Mouse (Mus musculus) adrenal gland, postnatal 10 days (tissue): ENCODE data around the gene Tspan9. TPM values are rescaled to one million over a fixed set of nuclear protein-coding genes. Genes with fewer than 3 reads are reported as not detected.
A peak's percentile ranks its signal among the peaks of the same experiment; 100 is the strongest.

ENCODE experiments used
- DNase-seq: peaks from one replicate; pipeline ENCODE4 v3.0.0; 2021; ENCODE audit warnings: mixed read lengths
- long read RNA-seq, 2 experiments: library from polyadenylated mRNA; stranded (forward); transcript quantifications; one replicate each; pipeline ENCODE4 v2.0.0; 2021
- total RNA-seq, 2 experiments: library from RNA; stranded (reverse); gene quantifications; 2 replicates each; pipeline ENCODE4 v1.2.3; 2021

Gene Tspan9
- 10 to 100 TPM; 55.8 to 66.3 TPM for total RNA-seq
- long read RNA-seq, experiment 1, transcript Tspan9-201 (9 exons, 1,405 nt) = major isoform, 16 of 41 reads
- long read RNA-seq, experiment 1, partial matches to known transcripts = 2 of 41 reads
- long read RNA-seq, experiment 1, other reads (novel, unspliced or antisense) = 23 of 41 reads
- long read RNA-seq, experiment 2, partial matches to known transcripts = 2 of 44 reads
- long read RNA-seq, experiment 2, other reads (novel, unspliced or antisense) = 39 of 44 reads

DNA sequence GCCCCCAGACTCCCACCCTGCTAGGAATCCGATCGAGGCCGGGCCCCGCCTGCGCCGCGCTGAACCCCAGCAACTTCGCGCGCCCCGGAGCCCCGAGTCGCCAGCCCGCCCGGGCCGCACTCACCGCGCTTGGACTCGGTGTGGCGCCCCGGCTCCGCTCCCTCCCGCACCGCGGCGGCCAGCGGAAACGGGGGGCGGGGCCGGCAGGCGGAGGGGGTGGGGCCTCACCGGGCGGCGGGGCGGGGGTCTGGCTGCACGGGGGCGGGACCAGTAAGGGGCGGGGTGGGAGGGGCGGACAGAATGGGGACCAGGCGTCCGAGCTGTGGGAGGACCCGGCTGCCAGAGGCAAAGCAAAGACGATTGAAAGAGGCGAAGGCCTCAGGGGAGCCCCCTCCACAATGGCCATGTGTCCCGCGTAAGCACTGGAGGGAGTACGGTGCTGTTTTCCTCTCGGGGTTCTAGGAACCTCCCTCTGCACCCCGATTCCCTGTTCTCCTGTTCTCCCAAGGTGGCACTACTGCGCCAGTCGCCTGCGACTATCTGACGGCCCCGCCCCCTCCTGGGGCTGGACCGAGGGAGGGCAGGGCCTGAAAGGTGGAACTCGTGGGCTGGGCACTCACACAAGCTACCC is at the start of gene Tspan9:
TSS of gene Tspan9 (minus strand) at position 205 of the 631 bp plus-strand sequence.
- peak; percentile 90 for DNase-seq

DNA sequence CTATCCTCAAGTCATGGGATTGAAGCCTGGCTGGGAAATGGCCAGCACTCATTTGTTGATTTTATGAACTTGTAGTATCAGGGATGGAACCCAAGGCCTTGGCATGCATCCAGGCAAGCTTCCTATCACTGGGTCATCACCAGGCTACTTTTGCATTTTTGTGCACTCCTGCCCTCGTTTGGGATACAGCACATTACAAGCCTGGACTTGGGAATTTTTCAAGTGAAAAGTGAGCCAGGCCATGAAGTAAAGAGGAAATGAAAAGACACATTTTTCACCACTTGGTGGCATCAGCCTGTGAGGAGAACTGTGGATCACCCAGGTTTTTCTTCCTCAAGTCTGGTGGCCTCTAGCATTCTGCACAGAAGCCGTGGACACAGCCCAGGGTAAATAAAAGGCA is 40.1 kb upstream of the Tspan9 start:
- peak; percentile 22 for DNase-seq

DNA sequence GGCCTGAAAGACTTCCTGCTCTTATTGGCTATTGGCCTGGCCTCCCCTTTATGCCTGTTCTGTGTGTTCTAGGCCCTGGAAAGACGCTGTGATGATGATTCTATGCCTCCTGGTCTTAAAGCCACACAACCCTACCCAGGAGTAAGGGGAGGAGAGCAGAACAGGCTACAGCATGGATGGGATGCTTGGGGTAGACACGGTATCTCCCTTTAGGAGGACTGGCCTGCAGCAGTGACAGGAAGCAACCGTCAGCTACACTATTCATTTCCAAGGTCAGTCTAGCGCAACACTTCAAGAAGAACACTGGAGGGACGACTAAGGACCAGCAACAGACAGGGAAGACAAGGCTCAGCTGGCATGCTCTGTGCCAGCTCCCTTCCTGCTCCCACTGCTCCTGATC is 37.8 kb upstream of the Tspan9 start:
- no peak for DNase-seq

DNA sequence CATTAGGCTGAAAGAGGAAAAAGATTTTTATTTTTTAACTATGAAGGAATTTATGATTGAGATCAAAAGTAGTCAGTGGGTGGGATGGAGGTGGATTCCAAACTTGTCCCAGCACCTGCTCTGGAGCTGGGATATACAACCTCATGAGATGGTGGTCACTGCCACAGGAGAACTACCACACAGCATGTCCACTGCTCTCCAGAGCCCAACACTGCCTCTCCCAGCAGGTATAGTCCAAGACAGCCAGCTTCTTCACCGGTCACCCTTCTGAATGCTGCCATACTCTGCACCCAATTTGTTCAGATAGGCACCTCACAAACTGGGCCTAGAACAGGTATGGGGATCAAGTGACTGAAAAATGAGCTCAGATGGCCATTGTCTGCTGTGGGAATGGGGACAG is 36.3 kb upstream of the Tspan9 start:
- DNase-seq = no peak

DNA sequence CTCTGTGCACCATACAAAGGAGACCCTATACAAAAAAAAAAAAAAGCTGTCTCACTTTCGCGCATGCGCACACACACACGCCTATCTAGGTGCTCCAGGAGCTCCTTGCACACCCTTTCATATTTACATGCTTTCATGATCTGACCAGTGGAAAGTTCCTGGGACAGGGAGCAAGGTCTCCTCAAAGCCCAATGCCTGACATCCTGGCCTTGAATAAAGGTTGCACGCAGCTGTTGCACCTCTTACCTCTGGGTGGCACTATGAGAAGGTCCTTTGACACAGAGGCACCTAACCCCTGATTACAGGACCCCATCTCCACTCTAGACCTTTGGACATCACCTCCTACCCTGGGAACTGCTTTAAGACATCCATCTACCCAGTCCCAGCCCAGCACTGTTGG is 35.9 kb upstream of the Tspan9 start:
- DNase-seq = no peak

DNA sequence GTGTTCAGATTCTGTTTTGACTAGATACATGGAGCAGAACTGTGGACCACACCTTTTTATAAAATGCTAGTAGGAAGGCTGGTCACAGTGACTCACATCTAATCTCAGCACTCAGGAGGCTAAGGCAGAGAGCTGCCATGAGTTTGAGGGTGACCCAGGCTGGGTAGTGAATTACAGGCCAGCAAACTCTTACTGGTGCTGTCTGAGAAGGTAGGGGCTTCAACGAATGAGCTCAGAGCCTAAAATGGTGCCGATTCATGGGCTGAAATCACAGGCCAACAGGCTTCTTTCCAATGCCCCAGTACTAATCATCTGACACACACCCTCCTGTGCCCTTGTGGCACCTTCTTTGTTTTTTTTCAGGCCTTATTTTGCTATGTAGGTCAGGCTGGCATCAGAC is 35.3 kb upstream of the Tspan9 start:
- DNase-seq = no peak

DNA sequence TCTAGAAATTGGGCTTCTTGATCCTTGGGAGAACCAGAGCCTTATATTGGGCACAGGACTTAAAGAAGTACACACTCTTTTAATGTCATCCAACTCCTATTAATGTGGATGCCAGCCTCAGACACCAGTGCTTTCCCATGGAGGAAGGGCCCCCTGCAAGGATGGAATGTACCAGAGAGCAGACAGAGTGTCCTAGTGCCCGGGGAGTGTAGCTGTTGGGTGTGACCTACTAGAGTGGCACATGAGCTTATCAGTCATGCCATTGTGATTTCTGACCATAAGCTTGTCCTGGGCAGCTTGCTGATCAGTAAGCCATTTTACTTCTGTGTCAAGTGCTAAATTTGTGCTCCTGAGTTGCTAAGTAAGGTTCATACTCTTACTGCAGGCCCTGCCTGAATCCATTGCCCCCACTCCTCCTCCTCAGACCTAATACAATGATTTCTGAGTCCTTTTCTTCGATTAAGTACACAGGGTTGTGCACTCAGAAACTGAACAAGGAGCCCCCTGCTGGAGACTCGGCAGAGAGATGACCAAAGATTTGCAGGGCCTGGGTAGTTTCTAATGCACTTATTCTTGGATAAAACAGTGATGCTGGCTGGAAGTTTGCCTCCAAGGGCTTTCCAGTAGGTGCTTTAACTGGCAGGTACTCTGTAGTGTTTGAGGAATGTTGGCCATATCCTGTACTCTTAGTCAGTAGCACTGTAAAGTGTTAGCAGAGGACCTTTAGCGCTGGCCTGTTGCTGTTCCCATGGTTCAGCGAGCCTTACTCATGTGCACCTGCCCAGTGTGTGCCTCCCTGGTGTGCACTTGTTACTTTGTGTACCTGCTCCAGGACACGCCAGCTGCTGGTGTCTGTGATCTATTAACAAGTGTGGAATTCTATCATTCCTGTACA is 25.6 kb upstream of the Tspan9 start:
- DNase-seq = peak; percentile 29

DNA sequence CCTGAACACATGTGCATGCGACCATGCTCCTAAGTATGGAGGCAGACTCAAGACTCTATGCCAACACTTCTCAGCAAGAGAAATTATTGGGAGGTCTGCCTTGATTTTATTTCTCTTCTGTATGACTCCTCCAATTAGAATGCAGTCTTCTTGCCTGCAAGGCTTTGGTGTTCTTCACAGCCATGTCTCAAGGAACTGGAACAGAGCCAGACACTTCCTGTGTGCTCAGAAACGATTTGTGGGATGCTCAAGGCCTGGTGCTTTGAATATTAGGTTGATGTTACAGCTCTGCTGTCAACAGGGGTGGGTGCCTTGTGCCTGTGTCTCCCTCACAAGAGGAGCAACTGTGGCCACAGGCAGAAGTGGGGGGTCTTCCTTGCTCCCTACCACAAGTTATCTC is 22.2 kb upstream of the Tspan9 start:
- DNase-seq = no peak

DNA sequence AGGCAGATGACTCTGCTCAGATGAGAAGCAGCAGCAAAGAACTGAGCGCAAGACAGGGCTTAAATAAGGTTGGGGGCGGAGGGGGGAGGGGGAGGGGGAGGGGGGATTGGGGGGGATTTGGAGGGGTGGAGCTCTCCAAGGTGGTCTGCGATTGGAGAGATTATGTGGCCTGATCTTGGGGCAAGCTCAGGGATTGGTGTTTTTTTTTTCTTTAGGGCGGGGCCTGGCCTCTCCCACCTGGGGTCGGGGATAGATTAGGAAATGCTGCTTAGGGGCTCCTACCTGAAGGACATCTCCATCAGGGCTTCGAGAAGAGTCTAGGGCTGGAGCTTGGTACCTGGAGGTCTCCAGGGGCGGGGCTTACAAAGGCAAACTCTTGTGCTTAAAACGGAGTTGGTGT is 21.2 kb upstream of the Tspan9 start:
- no peak for DNase-seq

DNA sequence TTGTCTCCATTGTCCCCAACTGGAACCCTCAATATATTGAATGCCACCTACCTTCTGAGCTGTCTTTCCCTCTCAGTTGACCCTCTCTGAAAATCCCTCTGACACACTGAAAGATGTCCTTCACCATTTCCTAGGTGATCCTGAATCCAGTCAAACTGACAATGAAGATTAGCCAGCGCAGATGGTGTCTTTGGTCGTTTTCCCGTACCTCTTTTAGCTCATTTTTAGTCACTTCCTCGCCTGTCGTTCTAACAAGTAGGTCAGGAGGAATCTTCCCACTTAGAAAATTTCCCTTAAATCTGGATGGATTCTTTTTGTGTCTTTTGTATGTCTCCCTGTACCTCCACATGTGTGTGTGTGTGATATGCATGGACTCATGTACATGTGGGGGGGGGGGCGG is 15.7 kb upstream of the Tspan9 start:
- no peak for DNase-seq

DNA sequence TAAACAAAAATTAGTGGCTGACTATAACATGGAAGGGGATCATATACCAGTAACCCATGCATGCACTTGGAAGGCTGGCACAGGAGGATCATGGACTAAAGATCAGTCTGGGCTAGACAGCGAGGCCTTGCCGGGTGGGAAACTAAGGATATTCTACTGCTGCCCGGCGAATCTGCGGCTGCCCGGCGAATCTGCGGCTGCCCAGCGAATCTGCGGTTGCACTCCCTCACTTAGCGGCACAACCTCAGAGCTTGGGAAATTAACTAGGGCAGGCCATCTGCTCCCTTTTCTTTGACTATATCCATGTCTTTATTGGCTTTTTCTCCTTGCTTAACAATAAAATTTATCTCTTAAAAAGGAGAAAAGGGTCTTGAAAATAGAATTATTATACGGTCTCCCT is 14.6 kb upstream of the Tspan9 start:
- no peak for DNase-seq

DNA sequence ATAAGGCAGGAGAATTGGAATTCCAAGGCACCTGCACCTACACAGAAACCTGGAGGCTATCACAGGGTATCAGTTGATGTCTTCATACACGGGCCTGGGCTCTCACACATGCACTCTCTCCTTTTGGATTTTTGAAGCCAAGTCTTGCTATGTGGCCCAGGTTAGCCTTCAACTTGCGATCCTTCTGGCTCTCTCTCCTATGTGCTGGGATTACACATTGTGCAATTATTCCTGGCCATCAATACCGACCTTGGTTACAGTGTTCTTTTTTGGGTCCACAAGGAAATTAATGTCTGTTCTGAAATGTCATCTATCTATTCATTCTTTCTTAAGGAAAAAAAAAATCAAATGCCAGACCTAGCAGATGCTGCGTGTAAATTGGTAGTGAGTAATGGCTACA is 13.1 kb upstream of the Tspan9 start:
- no peak for DNase-seq

DNA sequence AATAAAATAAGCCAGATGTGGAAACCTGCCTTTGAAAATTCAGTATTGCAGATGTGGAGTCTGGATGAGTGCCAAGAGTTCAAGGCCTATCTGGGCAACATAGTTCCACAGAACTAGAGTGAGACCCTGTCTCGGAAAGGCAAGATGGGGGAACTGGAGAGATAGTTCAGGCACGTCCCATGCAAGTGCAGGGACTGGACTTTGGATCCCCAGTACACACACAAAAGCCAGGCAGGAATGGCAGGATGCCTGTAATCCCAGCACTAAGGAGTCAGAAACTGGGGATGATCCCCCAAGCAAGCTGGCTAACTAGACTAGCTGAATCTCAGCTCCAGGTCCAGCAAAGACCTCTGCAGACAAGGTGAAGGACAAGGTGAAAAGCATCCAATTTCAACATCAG is 12.5 kb upstream of the Tspan9 start:
- DNase-seq = no peak

DNA sequence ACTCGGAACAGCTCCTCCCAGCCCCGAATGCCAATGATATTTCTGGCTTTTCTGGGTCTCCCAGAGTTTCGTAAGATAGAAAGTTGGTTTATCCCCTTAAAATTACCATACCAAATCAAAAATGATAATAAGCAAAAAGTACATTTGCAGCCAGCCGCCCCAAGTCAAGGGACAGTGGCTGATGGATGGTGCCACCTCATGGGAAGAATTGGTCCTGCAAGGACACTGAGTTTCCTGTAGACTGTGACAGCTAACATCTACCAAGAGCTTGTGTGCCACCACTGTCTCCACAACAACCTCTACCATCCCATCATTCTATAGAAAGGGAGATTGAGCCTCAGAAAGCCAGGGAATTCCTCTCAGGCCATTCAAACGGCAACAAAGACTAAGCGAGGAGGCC is 2.4 kb upstream of the Tspan9 start:
- DNase-seq = peak; percentile 76

DNA sequence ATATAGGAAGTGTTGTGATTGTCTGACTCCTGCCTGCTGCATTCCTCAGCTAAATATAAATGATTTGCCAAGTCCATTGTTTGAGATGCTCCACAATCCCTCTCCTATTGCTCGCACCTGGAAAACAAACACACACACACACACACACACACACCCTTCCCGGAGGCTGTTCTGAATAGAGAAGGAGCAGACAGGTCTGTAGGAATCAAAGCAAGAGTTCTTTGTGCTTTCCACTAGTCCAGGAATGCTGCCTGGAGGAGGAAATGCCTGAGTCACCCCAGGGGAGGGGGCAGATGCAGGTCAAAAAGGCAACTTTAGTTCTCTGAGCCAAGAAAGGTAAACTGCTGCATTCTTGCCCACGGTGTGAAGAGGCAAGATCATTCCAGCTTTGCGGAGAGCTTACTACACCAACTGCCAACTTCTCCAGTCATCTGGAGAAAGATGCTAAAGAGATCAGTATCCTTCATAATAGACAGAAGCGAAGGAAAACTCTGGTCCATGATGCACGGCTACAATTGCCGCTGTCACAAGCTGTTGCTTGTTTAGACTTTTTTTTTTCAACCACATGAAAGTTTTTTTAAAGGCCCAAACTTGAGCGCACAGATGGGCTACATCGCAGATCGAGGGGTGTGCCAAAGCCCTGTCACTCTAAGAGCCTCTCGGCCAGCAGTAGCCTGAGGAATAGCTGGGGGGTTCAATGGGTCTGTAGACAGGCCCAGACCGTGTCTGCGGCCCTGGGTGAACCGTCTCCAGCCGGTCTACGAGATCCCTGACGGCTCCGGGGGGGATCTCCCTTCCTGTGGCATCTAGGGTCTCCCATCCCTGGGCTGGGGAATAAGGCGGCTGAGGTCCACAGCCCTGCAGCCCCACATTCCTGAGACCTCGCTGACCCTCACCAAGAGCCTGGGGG is 770 bp downstream of the Tspan9 start:
- DNase-seq = peak; percentile 37

DNA sequence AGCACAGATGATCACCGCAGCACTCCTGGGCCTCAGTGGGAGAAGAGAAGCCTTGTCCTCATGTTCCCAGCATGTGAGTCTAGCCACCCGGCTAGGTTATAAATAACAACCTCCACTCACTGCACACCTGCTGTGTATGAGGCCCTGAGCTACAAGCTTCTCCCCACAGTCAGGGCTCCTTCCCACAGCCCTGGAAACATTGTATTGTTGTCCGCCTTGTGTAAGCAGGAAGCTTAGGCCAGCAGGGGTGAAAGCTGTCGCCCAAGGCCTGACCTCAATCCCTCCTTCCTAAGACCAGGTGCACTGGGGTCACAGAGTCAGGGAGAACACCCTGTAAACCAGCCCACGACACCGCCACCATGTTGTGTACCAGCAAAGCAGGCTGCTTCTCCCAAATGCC is 2.7 kb downstream of the Tspan9 start:
- DNase-seq = no peak

DNA sequence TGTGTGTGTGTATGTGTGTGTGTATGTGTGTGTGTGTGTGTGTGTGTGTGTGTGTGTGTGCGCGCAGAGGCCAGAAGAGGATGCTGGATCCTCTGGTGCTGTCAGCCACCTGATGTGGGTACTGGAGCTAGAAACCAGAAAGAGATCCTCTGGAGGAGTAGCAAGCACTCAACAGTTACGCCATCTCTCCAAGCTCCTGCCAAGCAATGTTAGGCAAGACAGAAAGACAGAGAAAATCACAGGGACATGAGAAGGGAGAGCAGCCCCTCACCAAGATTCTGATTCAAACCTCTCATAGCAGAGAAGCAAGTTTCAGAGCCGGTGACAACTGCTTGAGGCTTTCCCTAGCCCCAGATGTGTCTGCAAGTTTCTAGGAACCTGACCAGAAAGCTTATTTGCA is 5.5 kb downstream of the Tspan9 start:
- DNase-seq = no peak

DNA sequence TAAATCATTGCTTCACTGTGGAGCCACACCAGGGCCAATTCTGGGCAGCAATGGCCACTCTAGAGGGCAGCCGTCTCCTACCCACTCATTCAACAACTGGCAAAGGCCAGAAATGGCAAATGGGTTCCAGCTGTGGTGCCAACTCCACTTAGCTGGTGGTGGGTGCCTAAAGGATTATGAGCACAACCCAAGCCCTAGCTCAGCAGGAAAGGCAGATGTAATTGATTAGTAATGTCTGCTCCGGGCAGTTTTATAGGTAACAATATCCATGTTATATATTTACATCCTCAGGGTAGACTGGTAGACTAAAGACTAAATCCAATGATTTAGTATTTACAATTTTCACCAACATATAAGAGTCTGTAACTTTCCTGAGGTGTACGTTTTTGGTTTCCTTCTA is 6.7 kb downstream of the Tspan9 start:
- DNase-seq = no peak

DNA sequence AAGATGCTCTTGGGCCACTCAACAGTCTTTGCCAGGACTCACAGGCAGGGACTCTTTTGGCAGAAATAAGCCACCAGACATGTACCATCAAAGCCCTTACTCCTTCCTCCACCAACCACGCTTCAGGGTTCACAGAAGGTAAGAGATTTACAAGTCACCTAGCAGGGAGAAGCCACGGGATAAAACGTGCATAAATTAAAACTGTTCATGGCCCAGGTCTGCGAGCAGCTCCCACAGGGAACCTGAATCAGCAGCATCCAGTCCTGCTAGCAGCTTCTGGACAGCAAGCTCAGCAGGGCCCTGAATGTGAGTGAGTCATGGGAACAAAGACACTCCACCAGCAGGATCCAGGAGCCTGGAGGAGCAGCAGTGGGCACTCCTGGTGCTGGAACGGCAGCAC is 7.9 kb downstream of the Tspan9 start:
- DNase-seq = no peak

DNA sequence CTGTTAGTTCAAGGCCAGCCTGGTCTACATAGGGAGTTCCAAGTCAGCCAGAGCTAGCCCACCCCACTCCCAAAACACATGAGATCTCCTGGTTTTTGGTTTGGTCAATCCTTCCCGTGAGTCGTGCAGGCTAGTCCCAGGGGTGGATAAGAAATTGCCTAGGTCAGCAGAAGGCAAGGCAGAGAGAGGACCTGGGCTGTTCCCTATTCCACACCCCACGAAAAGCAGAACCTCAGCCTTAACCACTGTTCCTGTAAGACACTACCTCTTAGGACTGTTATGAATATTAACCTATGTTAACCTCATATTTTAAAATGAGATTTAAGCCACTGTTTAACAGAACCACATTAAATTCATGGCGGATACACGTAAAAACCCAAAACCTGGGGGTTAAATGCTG is 8.4 kb downstream of the Tspan9 start:
- no peak for DNase-seq

DNA sequence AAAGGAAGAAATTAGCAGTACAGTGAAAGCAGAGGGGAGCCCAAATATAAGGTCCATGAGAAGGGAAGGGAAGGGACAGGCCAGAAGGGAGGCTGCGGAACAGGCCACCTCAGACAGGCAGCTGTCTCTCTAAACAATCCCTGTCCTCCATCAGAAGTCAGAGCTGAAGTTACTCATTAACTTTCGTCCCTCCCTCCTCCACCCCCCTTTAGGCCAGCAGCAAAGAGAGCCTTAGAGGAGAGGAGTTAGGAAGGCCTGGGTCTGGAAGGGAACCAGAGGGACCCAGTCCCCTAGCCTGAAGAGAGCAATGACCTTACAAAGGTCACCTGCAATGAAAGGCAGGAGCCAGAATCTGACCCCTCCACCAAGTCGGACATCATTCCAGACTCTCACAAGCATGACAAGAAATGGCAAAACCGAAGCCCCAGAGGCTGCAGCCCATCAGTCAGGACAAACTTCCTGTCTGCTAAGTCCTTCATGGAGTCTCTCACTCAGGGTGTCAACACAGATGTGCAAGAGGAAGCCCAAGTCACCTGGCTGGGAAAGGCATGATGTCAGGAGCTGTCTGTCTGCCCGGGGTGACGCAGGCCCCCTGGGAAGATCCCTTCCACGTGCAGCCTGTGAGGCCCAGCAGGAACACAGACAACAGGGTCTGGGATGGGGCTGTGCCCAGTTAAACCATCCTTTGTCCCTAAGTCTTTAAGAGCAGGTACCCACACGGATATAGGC is 9.0 kb downstream of the Tspan9 start:
- DNase-seq = no peak
